Mouse (Mus musculus) v-Abl transformed pro-B cells (cell line): ENCODE measurements around the gene Ppfia3.

Source experiments
- in situ Hi-C, 2 experiments: fragments of 400-800 bp; cut with MboI; formaldehyde crosslinking; loops; one replicate each; pipeline ENCODE4 v1.15.1; 2025; ENCODE audit not compliant: unreplicated experiment in 2 of 2

Gene Ppfia3

GRCm38 (mm10) chr7:45322245-45322644, 44.6 kb downstream of the Ppfia3 start:
- in situ Hi-C loops, result loop anchor here in 1 of 2 experiments (25.0 kb wide), 1 partner anchor 240 kb away; the partner anchor contains the start of genes Bcat2 and Hsd17b14

GRCm38 (mm10) chr7:45316536-45316935, 50.3 kb downstream of the Ppfia3 start:
- in situ Hi-C loops, result loop anchor here in 1 of 2 experiments (25.0 kb wide), 1 partner anchor 246 kb away; the partner anchor contains the start of genes Bcat2 and Hsd17b14

- in situ Hi-C loops, result loop anchor here in 1 of 2 experiments (25.0 kb wide), 1 partner anchor 247 kb away; the partner anchor contains the start of genes Bcat2 and Hsd17b14
Observed at GRCm38 (mm10) chr7:45315182-45315701, 51.6 kb downstream of the Ppfia3 start.

- in situ Hi-C loops, result loop anchor here in 1 of 2 experiments (25.0 kb wide), 1 partner anchor 249 kb away; the partner anchor contains the start of genes Bcat2 and Hsd17b14
Observed at GRCm38 (mm10) chr7:45313495-45313894, 53.3 kb downstream of the Ppfia3 start.

GRCm38 (mm10) chr7:45312686-45313453, 53.9 kb downstream of the Ppfia3 start:
- in situ Hi-C loops, result loop anchor here in 1 of 2 experiments (25.0 kb wide), 1 partner anchor 249 kb away; the partner anchor contains the start of genes Bcat2 and Hsd17b14

- in situ Hi-C loops, result loop anchor here in 1 of 2 experiments (25.0 kb wide), 1 partner anchor 250 kb away; the partner anchor contains the start of genes Bcat2 and Hsd17b14
Observed at GRCm38 (mm10) chr7:45312023-45312422, 54.8 kb downstream of the Ppfia3 start.

- in situ Hi-C loops, result loop anchor here (5.0 to 25.0 kb wide), 3 partner anchors 88 to 253 kb away; partner anchors contain the start of genes Bcat2 (in 1 of the 2), Hsd17b14 (in 1 of the 2) and Snrnp70 (in 1 of the 2)
Observed at GRCm38 (mm10) chr7:45309455-45309854, 57.4 kb downstream of the Ppfia3 start.

GRCm38 (mm10) chr7:45308551-45309240, 58.1 kb downstream of the Ppfia3 start:
- in situ Hi-C loops, result loop anchor here (5.0 to 25.0 kb wide), 3 partner anchors 89 to 254 kb away; partner anchors contain the start of genes Bcat2 (in 1 of the 2), Hsd17b14 (in 1 of the 2) and Snrnp70 (in 1 of the 2)

- in situ Hi-C loops, result loop anchor here (5.0 to 25.0 kb wide), 3 partner anchors 92 to 257 kb away; partner anchors contain the start of genes Bcat2 (in 1 of the 2), Hsd17b14 (in 1 of the 2) and Snrnp70 (in 1 of the 2)
Observed at GRCm38 (mm10) chr7:45305275-45305674, 61.5 kb downstream of the Ppfia3 start.

GRCm38 (mm10) chr7:45304869-45305268, 62.0 kb downstream of the Ppfia3 start:
- in situ Hi-C loops, result loop anchor here (5.0 to 25.0 kb wide), 8 partner anchors 92 to 257 kb away; partner anchors contain the start of genes Bcat2 (in 1 of the 2), Hsd17b14 (in 1 of the 2) and Snrnp70 (in 1 of the 2)

- in situ Hi-C loops, result loop anchor here (5.0 to 25.0 kb wide), 6 partner anchors 95 to 260 kb away; partner anchors contain the start of genes Bcat2 (in 1 of the 2) and Hsd17b14 (in 1 of the 2)
Observed at GRCm38 (mm10) chr7:45302626-45303025, 64.2 kb downstream of the Ppfia3 start.

- in situ Hi-C loops, result loop anchor here (5.0 to 25.0 kb wide), 6 partner anchors 93 to 262 kb away; partner anchors contain the start of genes Bcat2 (in 1 of the 2) and Hsd17b14 (in 1 of the 2)
Observed at GRCm38 (mm10) chr7:45300270-45300669, 66.5 kb downstream of the Ppfia3 start.

GRCm38 (mm10) chr7:45299752-45300151, 67.1 kb downstream of the Ppfia3 start:
- in situ Hi-C loops, result loop anchor here (5.0 to 25.0 kb wide), 6 partner anchors 92 to 263 kb away; partner anchors contain the start of genes Bcat2 (in 1 of the 2) and Hsd17b14 (in 1 of the 2)

- in situ Hi-C loops, result loop anchor here in 1 of 2 experiments (5.0 kb wide), 1 partner anchor 215 kb away; no protein-coding TSS in a partner anchor
Observed at GRCm38 (mm10) chr7:45297563-45297962, 69.3 kb downstream of the Ppfia3 start.

GRCm38 (mm10) chr7:45296626-45297025, 70.2 kb downstream of the Ppfia3 start:
- in situ Hi-C loops, result loop anchor here in 1 of 2 experiments (5.0 kb wide), 1 partner anchor 214 kb away; no protein-coding TSS in a partner anchor
